Comparison of ENCODE assay signal across 7 mouse cellular contexts in the genomic region with DNA sequence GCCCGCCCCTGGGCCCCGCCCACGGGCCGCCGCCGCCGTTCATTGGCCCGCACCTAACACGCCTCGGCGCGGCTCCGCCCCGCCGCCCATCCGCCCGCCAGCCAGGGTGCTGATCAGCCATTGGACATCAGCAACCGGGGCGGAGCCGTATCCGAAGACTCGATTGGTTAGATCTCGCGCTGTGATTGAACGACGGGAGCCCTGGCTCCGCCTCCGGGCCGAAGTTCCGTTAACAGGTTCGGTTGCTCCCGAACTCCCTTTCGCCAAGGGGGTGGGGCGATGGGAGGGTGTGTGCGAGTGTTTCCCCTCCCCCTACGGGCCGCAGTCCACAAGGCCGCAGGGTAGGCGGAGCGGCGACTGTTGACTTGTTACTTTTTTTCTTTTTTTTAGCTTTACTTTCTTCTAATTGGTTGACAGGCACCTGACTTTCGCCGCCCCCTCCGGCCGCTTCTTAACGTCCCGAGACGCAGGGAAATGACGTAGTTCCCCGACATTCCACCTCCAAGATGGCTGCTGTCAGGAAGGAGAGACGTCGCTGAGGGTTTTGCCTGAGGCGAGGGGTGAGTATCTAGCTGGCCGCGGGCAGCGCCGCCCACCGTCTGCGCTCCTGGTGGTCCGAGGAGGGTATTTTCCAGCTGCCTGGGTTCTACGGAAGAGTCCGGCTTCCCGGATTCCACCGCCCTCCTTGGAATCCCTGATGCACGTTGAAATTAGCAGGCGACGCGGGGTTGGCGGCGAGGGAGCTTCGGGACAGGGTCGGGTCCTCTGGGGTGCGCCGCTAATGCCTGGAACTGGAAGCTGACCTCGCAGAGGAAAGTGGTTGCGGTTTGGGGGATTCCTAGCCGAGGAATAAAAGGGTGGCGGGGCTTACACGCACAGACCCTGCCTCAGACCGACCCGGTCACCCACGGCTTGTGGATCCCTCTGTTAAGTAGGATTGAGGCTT. TPM values are rescaled to one million over a fixed set of nuclear protein-coding genes. Genes with fewer than 3 reads are reported as not detected.
DNase-seq lines count a peak whose midpoint lies in the region; ATAC-seq lines count a peak whose summit lies in the region.

Gene Ccnk, plus strand, starts transcription at position 259 of the 946 bp plus-strand sequence.

- DNase-seq in adrenal gland, adult 8-10 months: peak; percentile 100
- DNase-seq in embryo, embryonic 9.5 days (ENCODE audit: extremely low spot score): peak; percentile 98
- DNase-seq in gastrocnemius, postnatal 4 days (ENCODE audit: low spot score in 2 of 2): peak; percentile 96 to 99
- DNase-seq in left cerebral cortex, postnatal 36 days (ENCODE audit: low spot score in 2 of 2): peak; percentile 99
- DNase-seq in midbrain, embryonic 11.5 days (ENCODE audit: low spot score, missing footprints): peak; percentile 100
- peak; percentile 100 for DNase-seq in skeletal muscle tissue, adult 2 months (ENCODE audit: low read depth, low spot score)

- H3K9me3 ChIP-seq in intestine, embryonic 16.5 days (ENCODE audit: control insufficient read depth, low read length): no peaks in the 10 kb centered on the region
- H3K9me3 ChIP-seq in midbrain, embryonic 11.5 days (ENCODE audit: control insufficient read depth, low read length): no peaks in the 10 kb centered on the region

- intact Hi-C loops in left cerebral cortex, postnatal 36 days (cut with DNase I): no loop called here

- peak within 1 kb of the TSS; percentile 97 for H3K4me3 ChIP-seq in intestine, embryonic 16.5 days (ENCODE audit: low read length)
- peak within 1 kb of the TSS; percentile 99 for H3K4me3 ChIP-seq in midbrain, embryonic 11.5 days (ENCODE audit: low read depth, low read length)

- peak within 1 kb of the TSS; percentile 96 for H3K27ac ChIP-seq in intestine, embryonic 16.5 days (ENCODE audit: low read length)
- peak within 1 kb of the TSS; percentile 57 for H3K27ac ChIP-seq in midbrain, embryonic 11.5 days (ENCODE audit: low read depth, low read length)

- peaks cover 25% of the 10 kb centered on the region for H3K4me1 ChIP-seq in intestine, embryonic 16.5 days (ENCODE audit: control insufficient read depth, insufficient read depth, low read length)
- peaks cover 13% of the 10 kb centered on the region for H3K4me1 ChIP-seq in midbrain, embryonic 11.5 days (ENCODE audit: control insufficient read depth, insufficient read depth, low read length)

- WGBS in intestine, embryonic 16.5 days: under 1% methylated on average over 82 of the region's 82 CpGs
- under 1% methylated on average over 79 of the region's 82 CpGs for WGBS in midbrain, embryonic 11.5 days

- H3K36me3 ChIP-seq in intestine, embryonic 16.5 days (ENCODE audit: control insufficient read depth, insufficient read depth, low read length): no peaks in the 10 kb centered on the region
- H3K36me3 ChIP-seq in midbrain, embryonic 11.5 days (ENCODE audit: control insufficient read depth, insufficient read depth, low read length): no peaks in the 10 kb centered on the region

- peak within 1 kb of the TSS; percentile 89 for H3K4me2 ChIP-seq in intestine, embryonic 16.5 days (ENCODE audit: low read depth, low read length)
- peak within 1 kb of the TSS; percentile 92 for H3K4me2 ChIP-seq in midbrain, embryonic 11.5 days

- no peaks in the 10 kb centered on the region for H3K27me3 ChIP-seq in intestine, embryonic 16.5 days (replicated peaks; ENCODE audit: control insufficient read depth, insufficient read depth, low read length)
- H3K27me3 ChIP-seq in midbrain, embryonic 11.5 days (ENCODE audit: control insufficient read depth, insufficient read depth, low read length): no peaks in the 10 kb centered on the region

- ATAC-seq in intestine, embryonic 16.5 days: peak; percentile 97
- ATAC-seq in midbrain, embryonic 11.5 days (ENCODE audit: low FRiP score): peak; percentile 98

- peak within 1 kb of the TSS; percentile 96 for H3K9ac ChIP-seq in intestine, embryonic 16.5 days (ENCODE audit: low read depth, low read length)
- H3K9ac ChIP-seq in midbrain, embryonic 11.5 days (ENCODE audit: low read length): peak within 1 kb of the TSS; percentile 94

RNA-seq across cellular contexts. Expression of gene Ccnk, which starts in this region (rescaled TPM):
- total RNA-seq in adrenal gland, adult 8-10 months (2022): 10 to 100 TPM; 26.2 to 35.0 (median 29.2) TPM
- total RNA-seq in gastrocnemius, postnatal 4 days (2021): 10 to 100 TPM; 35.5 to 36.4 TPM
- polyA plus RNA-seq in intestine, embryonic 16.5 days (2015; fragmentation: Nextera tagmentation; extraction: Ambion mirVana): 1.9 and 2.2 TPM in 2 replicates
- 10 to 100 TPM; 23.4 to 29.1 TPM for total RNA-seq in left cerebral cortex, postnatal 36 days (2021)
- polyA plus RNA-seq in midbrain, embryonic 11.5 days (2014; fragmentation: Nextera tagmentation; extraction: Ambion mirVana): 8.1 and 9.0 TPM in 2 replicates

Comparison
In these comparisons a context has a peak if more than half of its experiments do, and no peak if none do; other contexts are left out.
1. Peak in every context shown above with its lines: DNase-seq, ATAC-seq, H3K4me3 ChIP-seq and H3K27ac ChIP-seq.